Mouse (Mus musculus): ENCODE measurements at regions not wholly inside any gene's neighbourhood (a gene's known extent, or its start where the extent isn't known, plus 50 kb on each side); places are given as distances from the start of the nearest gene placed in this dataset.

DNA sequence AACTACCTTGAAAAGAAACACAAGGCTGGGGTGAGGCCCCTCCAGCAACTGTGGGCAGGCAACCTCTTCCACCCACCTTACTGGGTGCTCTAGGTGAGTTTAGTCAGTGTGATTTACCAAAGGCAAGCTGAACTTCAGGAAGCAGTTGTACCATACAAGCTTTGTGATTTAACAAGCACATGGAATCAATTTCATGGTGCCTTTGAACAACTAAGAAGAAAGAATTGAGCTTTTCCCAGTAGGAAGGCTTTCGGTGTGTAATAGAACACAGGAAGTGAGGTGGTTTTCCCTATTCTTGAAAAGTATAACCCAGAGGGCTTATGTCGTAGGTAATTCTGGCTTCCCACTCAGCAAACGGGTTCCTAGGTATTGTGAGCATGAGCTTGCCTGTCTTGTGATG lies 82.7 kb upstream of the Myocd start:
- Histone ChIP-seq H3K27me3 (ENCODE audit: control insufficient read depth, insufficient read depth, low read length) (no peaks in the 10 kb centered on the region), H3K4me1 (replicated peaks; ENCODE audit: control insufficient read depth, insufficient read depth, low read length) (no peaks in the 10 kb centered on the region), H3K27ac (no peak overlapping the region), H3K4me2 (replicated peaks) (no peak overlapping the region), H3K4me3 (replicated peaks; ENCODE audit: low read length) (no peak overlapping the region), H3K9me3 (ENCODE audit: control insufficient read depth, low read length) (no peaks in the 10 kb centered on the region), H3K9ac (no peak overlapping the region), H3K36me3 (replicated peaks; ENCODE audit: control insufficient read depth, insufficient read depth) (no peaks in the 10 kb centered on the region)
- ATAC-seq (ENCODE audit: low FRiP score), result no peak
- DNase-seq (ENCODE audit: low spot score), result no peak
- WGBS, result 43% methylated on average over 3 of the region's 3 CpGs

- no peak for ATAC-seq (ENCODE audit: low FRiP score)
- H3K9me3 ChIP-seq (ENCODE audit: control insufficient read depth, low read length), result no peaks in the 10 kb centered on the region
- no peak overlapping the region for H3K4me3 ChIP-seq (replicated peaks; ENCODE audit: low read length)
- no peaks in the 10 kb centered on the region for H3K36me3 ChIP-seq (replicated peaks; ENCODE audit: control insufficient read depth, insufficient read depth)
- no peak overlapping the region for H3K27ac ChIP-seq
- H3K4me2 ChIP-seq (replicated peaks), result no peak overlapping the region
- no peaks in the 10 kb centered on the region for H3K27me3 ChIP-seq (ENCODE audit: control insufficient read depth, insufficient read depth, low read length)
- H3K9ac ChIP-seq, result no peak overlapping the region
- no peaks in the 10 kb centered on the region for H3K4me1 ChIP-seq (replicated peaks; ENCODE audit: control insufficient read depth, insufficient read depth, low read length)
- 57% methylated on average over 5 of the region's 5 CpGs for WGBS
- no peak for DNase-seq (ENCODE audit: low spot score)
Observed at GRCm38 (mm10) chr11:65349013-65349412, 79.2 kb upstream of the Myocd start.

GRCm38 (mm10) chr11:65341683-65342440 lies 72.1 kb upstream of the Myocd start:
- 79% methylated on average over 8 of the region's 8 CpGs for WGBS
- ATAC-seq (ENCODE audit: low FRiP score) (no peak), DNase-seq (ENCODE audit: low spot score) (no peak)
- Histone ChIP-seq H3K4me3 (replicated peaks; ENCODE audit: low read length) (no peak overlapping the region), H3K9me3 (ENCODE audit: control insufficient read depth, low read length) (no peaks in the 10 kb centered on the region), H3K27ac (no peak overlapping the region), H3K4me1 (replicated peaks; ENCODE audit: control insufficient read depth, insufficient read depth, low read length) (no peaks in the 10 kb centered on the region), H3K27me3 (ENCODE audit: control insufficient read depth, insufficient read depth, low read length) (no peaks in the 10 kb centered on the region), H3K4me2 (replicated peaks) (no peak overlapping the region), H3K36me3 (replicated peaks; ENCODE audit: control insufficient read depth, insufficient read depth) (no peaks in the 10 kb centered on the region), H3K9ac (no peak overlapping the region)

GRCm38 (mm10) chr11:65334286-65334685 lies 64.5 kb upstream of the Myocd start:
- no peak overlapping the region for H3K9ac ChIP-seq
- H3K4me1 ChIP-seq (replicated peaks; ENCODE audit: control insufficient read depth, insufficient read depth, low read length), result no peaks in the 10 kb centered on the region
- no peaks in the 10 kb centered on the region for H3K9me3 ChIP-seq (ENCODE audit: control insufficient read depth, low read length)
- H3K4me2 ChIP-seq (replicated peaks), result no peak overlapping the region
- no peak overlapping the region for H3K4me3 ChIP-seq (replicated peaks; ENCODE audit: low read length)
- WGBS, result 72% methylated on average over 5 of the region's 5 CpGs
- H3K27ac ChIP-seq, result no peak overlapping the region
- no peak for DNase-seq (ENCODE audit: low spot score)
- no peaks in the 10 kb centered on the region for H3K36me3 ChIP-seq (replicated peaks; ENCODE audit: control insufficient read depth, insufficient read depth)
- H3K27me3 ChIP-seq (ENCODE audit: control insufficient read depth, insufficient read depth, low read length), result no peaks in the 10 kb centered on the region
- no peak for ATAC-seq (ENCODE audit: low FRiP score)

- no peaks in the 10 kb centered on the region for H3K36me3 ChIP-seq (replicated peaks; ENCODE audit: control insufficient read depth, insufficient read depth)
- H3K9me3 ChIP-seq (ENCODE audit: control insufficient read depth, low read length), result no peaks in the 10 kb centered on the region
- no peaks in the 10 kb centered on the region for H3K27me3 ChIP-seq (ENCODE audit: control insufficient read depth, insufficient read depth, low read length)
- no peak overlapping the region for H3K4me2 ChIP-seq (replicated peaks)
- ATAC-seq (ENCODE audit: low FRiP score) (no peak), DNase-seq (ENCODE audit: low spot score) (no peak)
- no peak overlapping the region for H3K4me3 ChIP-seq (replicated peaks; ENCODE audit: low read length)
- 90% methylated on average over 2 of the region's 2 CpGs for WGBS
- no peak overlapping the region for H3K9ac ChIP-seq
- no peaks in the 10 kb centered on the region for H3K4me1 ChIP-seq (replicated peaks; ENCODE audit: control insufficient read depth, insufficient read depth, low read length)
- no peak overlapping the region for H3K27ac ChIP-seq
Observed at GRCm38 (mm10) chr11:65333101-65333500, 63.3 kb upstream of the Myocd start.

DNA sequence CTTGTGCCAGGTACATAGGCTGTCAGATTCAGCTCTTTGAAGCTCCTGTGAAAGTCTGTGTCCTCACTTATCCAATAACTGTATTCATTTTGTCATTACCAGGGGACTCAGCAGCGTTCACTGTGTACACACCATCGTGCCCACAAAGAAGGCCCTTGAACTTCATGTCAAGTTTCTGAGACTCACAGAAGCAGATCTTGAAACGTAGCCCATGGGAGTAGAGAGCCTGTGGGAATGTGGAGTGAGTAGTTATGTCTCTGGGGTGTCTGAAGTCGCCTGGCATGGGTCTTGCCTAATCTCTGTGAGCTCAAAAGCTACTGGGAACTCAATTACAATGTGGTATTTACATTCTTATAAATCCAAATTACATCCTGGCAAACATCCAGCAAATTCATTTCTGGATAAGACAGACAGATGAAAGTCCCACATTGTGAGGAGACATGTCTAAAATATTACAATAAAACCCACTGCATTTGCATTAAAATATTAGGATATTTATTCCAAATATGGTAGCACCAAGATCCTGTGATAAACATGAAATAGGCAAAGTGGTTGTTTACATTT lies 53.2 kb upstream of the Myocd start:
- H3K9ac ChIP-seq, result no peak overlapping the region
- H3K36me3 ChIP-seq (replicated peaks; ENCODE audit: control insufficient read depth, insufficient read depth), result no peaks in the 10 kb centered on the region
- WGBS, result 73% methylated on average over 4 of the region's 4 CpGs
- no peaks in the 10 kb centered on the region for H3K9me3 ChIP-seq (ENCODE audit: control insufficient read depth, low read length)
- ATAC-seq (ENCODE audit: low FRiP score), result no peak
- no peaks in the 10 kb centered on the region for H3K27me3 ChIP-seq (ENCODE audit: control insufficient read depth, insufficient read depth, low read length)
- H3K4me2 ChIP-seq (replicated peaks), result no peak overlapping the region
- H3K4me1 ChIP-seq (replicated peaks; ENCODE audit: control insufficient read depth, insufficient read depth, low read length), result no peaks in the 10 kb centered on the region
- no peak for DNase-seq (ENCODE audit: low spot score)
- H3K27ac ChIP-seq, result no peak overlapping the region
- no peak overlapping the region for H3K4me3 ChIP-seq (replicated peaks; ENCODE audit: low read length)

Measured in hindbrain, embryonic 14.5 days (tissue).